Mouse (Mus musculus) lung, adult 2 months (tissue): ENCODE measurements around the gene Atg101. TPM values are rescaled to one million over a fixed set of nuclear protein-coding genes. Genes with fewer than 3 reads are reported as not detected.

ENCODE experiments used
- DNase-seq: peaks from one replicate; pipeline ENCODE4 v3.0.0; 2022
- H3K4me1 ChIP-seq: fragments of 200-500 bp; 2 replicates; pipeline ENCODE4 v1.6.1; 2011; ENCODE audit warnings: low read length; ENCODE audit not compliant: control insufficient read depth, insufficient read depth
- H3K4me3 ChIP-seq: fragments of 200-500 bp; replicated peaks from 2 replicates; pipeline ENCODE3; 2011; ENCODE audit warnings: low read depth, mild to moderate bottlenecking, control low read depth, low read length; ENCODE audit errors: extremely low read depth
- CTCF ChIP-seq: fragments of 200-500 bp; IDR thresholded peaks from 2 replicates; pipeline ENCODE4 v1.5.1; 2011; ENCODE audit warnings: mild to moderate bottlenecking, low read length, control low read depth; ENCODE audit not compliant: insufficient read depth
- POLR2A ChIP-seq: fragments of 200-500 bp; IDR thresholded peaks from 2 replicates; pipeline ENCODE4 v1.6.1; 2011; ENCODE audit warnings: low read depth, mild to moderate bottlenecking, control low read depth, low read length, borderline replicate concordance; ENCODE audit errors: extremely low read depth
- WGBS: fragments of 180-500 bp; shearing (Covaris S2); methylation state at CpG from one replicate; pipeline ENCODE4 v1.1.7; 2018; 5-methylcytosine and 5-hydroxymethylcytosine counted together
- polyA plus RNA-seq: library from polyadenylated mRNA; depleted of rRNA; stranded (reverse); fragments of >200 nt; gene quantifications from 2 replicates; pipeline ENCODE4 v1.2.3, GENCODE M21; 2012

Gene Atg101
- polyA plus RNA-seq, 1 experiment: 38.6 TPM

DNA sequence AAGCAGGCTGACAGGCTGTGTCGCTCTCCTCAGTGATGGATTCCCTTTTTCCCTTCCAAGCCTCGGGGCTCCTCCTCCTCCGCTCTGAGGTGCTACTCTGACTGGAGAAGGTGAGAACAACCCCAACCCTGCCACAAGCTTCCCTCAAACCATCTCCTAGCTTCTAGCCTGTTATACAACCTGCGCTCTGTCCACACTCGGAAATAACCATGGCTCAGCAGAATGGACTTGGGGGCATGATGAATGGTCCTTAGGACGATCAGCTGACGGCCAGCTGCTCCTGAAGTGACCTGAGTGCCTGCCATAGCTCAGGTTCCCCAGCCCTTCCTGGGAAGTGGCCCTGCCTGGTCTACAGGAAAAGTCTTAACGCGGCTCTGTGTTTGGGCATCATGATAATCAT lies 42.2 kb upstream of the Atg101 start:
- 55% methylated on average over 9 of the region's 9 CpGs for WGBS
- Histone ChIP-seq H3K4me1 (peaks cover 8% of the 10 kb centered on the region), H3K4me3 (no peak overlapping the region)
- no peak for DNase-seq
- TF ChIP-seq CTCF: no peak
- no peak for TF ChIP-seq POLR2A

DNA sequence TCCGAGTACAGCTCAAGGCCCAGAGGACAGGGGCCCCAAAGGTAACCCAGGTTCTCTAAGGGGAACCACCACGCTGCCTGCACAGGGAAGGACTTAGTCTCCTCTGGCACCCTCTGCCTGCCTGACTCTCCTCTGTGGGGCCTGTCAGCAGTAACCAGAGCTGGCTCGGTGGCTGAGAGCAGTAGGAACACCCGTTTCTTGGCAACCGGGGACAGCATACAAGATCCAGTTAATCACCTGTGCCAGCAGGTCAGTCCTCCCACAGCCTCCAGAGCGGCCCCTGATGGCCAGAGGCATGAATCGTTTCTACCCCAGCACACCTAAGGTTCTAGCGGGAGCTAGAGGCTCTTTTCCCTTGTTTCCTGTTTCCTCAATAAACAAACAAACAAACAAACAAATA lies 41.4 kb upstream of the Atg101 start:
- WGBS: 39% methylated on average over 8 of the region's 8 CpGs

DNA sequence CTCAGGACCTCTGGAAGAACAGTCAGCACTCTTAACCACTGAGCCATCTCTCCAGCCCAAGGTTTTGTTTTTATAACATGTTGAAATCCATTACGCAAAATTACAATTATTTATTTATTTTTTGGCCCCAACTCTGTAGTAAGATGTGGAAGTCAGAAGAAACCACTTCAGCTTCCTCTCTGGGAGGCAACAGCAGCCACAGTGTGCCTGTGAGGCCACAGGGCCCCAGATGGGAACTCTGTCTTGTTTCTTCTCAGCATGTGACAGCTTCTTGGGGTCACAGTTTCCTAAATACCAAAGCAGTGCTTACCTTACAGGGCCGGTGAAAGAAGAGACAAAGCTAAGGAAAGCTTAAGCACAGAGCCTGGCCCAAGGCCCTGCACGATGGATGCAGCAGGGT lies 40.1 kb upstream of the Atg101 start:
- TF ChIP-seq POLR2A (no peak), CTCF (no peak)
- 59% methylated on average over 3 of the region's 3 CpGs for WGBS
- DNase-seq: no peak

More for the DNA sequence above, 41.4 kb upstream of the Atg101 start:
- no peak overlapping the region for H3K4me3 ChIP-seq
- peaks cover 10% of the 10 kb centered on the region for H3K4me1 ChIP-seq
- DNase-seq: no peak
- TF ChIP-seq POLR2A (no peak), CTCF (peak; percentile 46; the same call in 1 of the 2 replicates)

DNA sequence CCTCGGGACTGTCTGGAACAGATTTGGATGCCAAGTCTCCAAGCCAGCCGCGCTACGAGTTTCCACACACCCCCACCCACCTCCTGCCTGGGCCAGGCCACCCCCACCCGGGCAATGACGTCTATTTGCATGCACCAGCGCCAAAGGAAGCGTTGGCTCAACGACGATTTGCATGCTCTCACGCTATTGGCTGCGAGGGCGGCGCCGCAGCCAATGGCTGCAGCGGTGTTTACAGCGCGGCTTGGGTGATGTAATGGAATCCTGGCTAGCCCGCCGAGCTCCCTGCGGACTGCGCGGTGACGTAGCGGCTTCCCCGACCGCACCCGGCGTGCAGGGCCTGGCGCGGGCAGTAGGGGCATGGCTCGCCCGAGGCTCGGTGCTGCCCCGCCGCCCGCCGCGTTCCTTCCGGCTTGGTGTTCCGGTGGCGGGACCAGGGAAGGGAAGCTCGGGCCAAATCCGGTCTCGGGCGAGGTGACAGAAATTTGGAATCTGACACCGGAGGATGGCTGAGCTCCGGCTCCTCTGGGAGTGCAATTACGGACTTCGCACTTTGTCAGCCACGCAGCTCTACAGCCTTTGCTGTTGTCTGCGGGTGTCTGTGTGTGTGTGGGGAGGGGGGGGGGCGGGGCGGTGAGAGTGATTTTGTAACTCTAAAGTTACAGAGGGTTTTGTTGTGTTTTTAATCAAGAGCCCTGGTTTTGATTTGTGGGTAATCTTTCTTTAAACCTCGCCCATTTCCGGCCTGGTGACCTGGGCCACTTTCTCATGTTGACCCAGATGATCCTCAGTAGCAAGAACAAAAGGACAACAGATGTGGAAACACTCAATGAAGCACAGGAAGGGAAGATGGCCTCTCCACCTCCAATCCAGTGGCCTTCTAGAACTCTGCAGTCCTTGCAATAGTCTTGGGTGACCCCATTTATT lies 37.6 kb upstream of the Atg101 start:
- TF ChIP-seq POLR2A: peak; percentile 74
- no peak for TF ChIP-seq CTCF
- peaks cover 3% of the 10 kb centered on the region; the same call in 1 of the 2 replicates for H3K4me1 ChIP-seq
- peak overlapping the region; percentile 67 for H3K4me3 ChIP-seq
- WGBS: 1% methylated on average over 56 of the region's 56 CpGs
- peak; percentile 94 for DNase-seq

More for the DNA sequence above, 40.1 kb upstream of the Atg101 start:
- Histone ChIP-seq H3K4me3 (no peak overlapping the region), H3K4me1 (peaks cover 10% of the 10 kb centered on the region)

DNA sequence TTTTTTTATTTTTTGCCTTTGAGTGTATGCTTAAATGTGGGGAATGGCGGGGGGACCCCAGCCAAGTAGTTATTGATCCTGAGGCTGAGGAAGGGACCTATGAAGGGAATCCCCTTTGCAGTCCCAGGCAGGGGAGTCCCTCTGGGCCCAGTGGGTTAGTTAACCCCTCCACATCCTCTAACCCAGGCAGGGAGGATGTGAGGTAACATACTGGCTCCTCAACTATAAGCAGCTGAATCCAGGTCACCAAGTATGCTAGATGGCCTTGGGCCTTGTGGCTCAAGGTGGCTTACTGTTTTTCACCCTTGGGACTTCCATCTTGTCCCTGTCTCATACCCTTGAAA lies 36.9 kb upstream of the Atg101 start:
- TF ChIP-seq POLR2A (no peak), CTCF (no peak)
- Histone ChIP-seq H3K4me3 (no peak overlapping the region), H3K4me1 (peaks cover 3% of the 10 kb centered on the region; the same call in 1 of the 2 replicates)
- no peak for DNase-seq
- 89% methylated on average over 1 of the region's 1 CpGs for WGBS

DNA sequence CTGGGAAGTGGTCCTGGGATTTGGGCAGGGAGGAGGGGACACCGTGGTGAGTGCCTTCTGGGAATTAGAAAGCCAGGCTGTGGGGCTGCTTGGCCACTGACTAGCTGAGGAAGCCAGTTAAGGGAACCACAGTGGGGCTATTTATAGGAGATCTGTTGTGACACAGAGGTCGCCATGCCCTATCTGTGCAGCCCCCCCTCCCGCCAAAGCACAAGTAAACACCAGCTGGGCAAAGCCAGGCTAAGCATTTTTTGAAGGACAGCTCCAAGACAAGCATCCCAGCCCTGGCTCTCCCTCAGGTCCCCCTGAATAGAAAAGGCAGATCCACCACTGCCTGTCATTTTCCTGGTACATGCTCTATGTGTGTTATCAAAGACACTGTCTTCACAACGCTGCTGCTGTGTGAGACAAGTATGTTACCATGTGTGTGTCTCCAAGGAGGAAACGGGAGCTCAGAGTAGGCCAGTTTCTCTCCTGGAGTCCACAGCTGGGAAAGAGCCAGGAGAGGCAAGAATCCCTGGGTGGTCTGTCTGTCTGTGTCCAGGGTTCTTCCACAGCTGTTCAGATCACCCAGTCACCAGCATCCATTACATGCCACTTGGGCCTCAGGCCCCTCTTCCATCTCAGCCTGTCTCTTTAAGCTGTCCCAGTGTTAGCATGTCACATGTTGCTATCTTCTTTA lies 35.9 kb upstream of the Atg101 start:
- no peak overlapping the region for H3K4me3 ChIP-seq
- WGBS: 46% methylated on average over 5 of the region's 5 CpGs
- DNase-seq: no peak
- no peak for TF ChIP-seq POLR2A
- no peak for TF ChIP-seq CTCF
- H3K4me1 ChIP-seq: peaks cover 3% of the 10 kb centered on the region; the same call in 1 of the 2 replicates

DNA sequence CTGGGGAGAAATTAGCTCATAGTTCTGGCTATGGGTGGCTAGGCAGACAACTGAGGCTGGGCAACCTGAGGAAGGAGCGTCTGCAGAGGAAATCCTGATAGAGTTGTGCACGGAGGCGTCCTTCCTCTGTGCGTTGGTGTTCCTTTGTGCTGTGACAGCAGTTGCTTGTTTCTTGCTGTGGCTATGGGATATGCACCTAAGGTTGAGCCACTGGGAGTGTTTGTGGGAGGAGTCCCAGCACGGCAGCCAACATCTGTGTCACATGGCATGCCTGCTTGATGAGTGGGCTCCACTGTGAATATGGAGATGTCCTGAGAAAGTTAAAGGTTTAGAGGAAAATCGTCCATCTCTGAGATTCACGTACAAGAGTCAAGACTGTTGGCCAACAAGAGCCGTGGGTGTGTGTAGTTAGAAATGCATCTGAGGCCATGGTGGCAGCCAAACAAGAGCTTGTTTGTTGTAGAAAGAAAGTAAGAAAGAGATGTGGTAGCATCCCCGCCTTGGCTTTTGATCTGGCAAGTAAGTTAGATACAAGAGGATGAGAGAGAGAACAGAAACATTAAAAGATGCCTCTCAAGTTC lies 33.8 kb upstream of the Atg101 start:
- peaks cover 6% of the 10 kb centered on the region for H3K4me1 ChIP-seq
- WGBS: 58% methylated on average over 9 of the region's 9 CpGs
- no peak overlapping the region for H3K4me3 ChIP-seq
- TF ChIP-seq CTCF (no peak), POLR2A (no peak)
- DNase-seq: no peak

DNA sequence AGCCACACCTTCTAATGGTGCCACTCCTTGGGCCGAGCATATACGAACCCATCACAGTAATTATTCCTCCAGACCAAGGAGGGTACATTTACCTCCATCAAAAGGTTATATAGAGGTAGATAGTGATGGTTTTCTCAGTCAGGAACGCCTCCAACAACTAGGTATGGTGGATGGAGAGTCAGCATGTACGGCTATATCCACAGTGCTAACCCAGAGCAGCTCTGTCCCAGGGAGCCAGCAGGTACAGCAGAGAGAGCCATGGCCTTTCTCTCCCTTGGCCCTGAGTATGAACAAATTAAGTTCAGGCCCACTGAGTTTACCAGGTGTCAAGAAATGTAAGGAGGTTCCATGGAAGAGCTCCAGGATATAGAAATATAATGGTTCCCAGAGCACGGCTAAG lies 32.1 kb upstream of the Atg101 start:
- peaks cover 4% of the 10 kb centered on the region for H3K4me1 ChIP-seq
- no peak for DNase-seq
- WGBS: 95% methylated on average over 5 of the region's 5 CpGs
- TF ChIP-seq CTCF (no peak), POLR2A (no peak)
- no peak overlapping the region for H3K4me3 ChIP-seq

DNA sequence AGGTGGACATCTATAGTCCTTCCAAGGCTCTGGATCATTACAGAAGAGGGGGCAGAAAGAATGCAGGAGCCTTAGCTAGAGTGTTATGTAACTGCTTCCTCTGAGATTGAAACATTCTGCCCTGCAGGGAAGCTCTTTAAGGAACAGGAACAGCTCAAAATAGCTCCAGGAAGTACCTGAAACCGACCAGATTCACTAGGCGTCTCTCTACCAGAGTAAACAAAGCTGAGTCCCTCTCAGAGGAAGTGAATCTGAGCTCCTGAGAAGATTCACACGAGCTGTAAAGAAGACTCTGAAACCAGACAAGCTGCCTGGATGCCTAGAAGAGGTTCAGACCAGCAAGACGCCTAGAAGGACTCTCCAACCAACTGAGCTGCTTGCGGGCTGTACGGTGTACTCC lies 31.5 kb upstream of the Atg101 start:
- 63% methylated on average over 6 of the region's 6 CpGs for WGBS
- Histone ChIP-seq H3K4me1 (peaks cover 4% of the 10 kb centered on the region), H3K4me3 (no peak overlapping the region)
- TF ChIP-seq POLR2A (no peak), CTCF (no peak)
- DNase-seq: no peak

DNA sequence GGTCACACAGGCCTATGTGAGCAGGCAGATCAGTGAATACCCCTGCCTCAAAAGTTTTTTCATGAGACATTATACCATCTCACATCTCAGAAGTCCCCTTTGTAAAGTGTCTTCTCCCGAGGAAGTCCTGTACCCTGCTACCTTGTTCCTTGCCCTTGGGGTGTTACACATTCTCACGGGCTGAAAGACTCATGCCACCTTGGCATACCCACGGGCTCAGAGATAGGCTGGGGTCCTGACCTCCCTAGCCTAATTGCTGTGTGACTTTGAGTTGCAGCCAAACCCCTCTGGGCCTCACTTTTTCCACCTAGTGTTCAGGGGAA lies 30.5 kb upstream of the Atg101 start:
- peaks cover 4% of the 10 kb centered on the region for H3K4me1 ChIP-seq

More for the DNA sequence above, 30.5 kb upstream of the Atg101 start:
- peak overlapping the region; percentile 60 for H3K4me3 ChIP-seq
- no peak for TF ChIP-seq POLR2A
- TF ChIP-seq CTCF: no peak
- 27% methylated on average over 3 of the region's 3 CpGs for WGBS
- DNase-seq: no peak
